Mouse (Mus musculus): Measurements from ENCODE around the gene Brca1. TPM values are rescaled to one million over a fixed set of nuclear protein-coding genes. Genes with fewer than 3 reads are reported as not detected.
"Not testable (repeated sequence)": the region's sequence is repeated elsewhere in the genome, so short reads cannot be mapped to it uniquely, and the experiment has no call there.

Brca1 gene
- polyA plus RNA-seq, 2 experiments = 8.6 to 14.0 TPM

GRCm38 (mm10) chr11:101479171-101479635, 72.6 kb downstream of the Brca1 start:
- Histone ChIP-seq H3K9me3 (ENCODE audit: control insufficient read depth, low read length) (no peaks in the 10 kb centered on the region), H3K36me3 (replicated peaks; ENCODE audit: control insufficient read depth, insufficient read depth, low read depth) (no peaks in the 10 kb centered on the region), H3K27ac (no peak overlapping the region), H3K9ac (replicated peaks) (no peak overlapping the region), H3K27me3 (ENCODE audit: control insufficient read depth, insufficient read depth, low read length) (no peaks in the 10 kb centered on the region), H3K4me3 (ENCODE audit: insufficient read depth in 1 of 2, low read depth in 2 of 2, low read length in 2 of 2) (no peak overlapping the region), H3K4me1 (replicated peaks; ENCODE audit: control insufficient read depth in 2 of 2, insufficient read depth in 2 of 2, low read length in 1 of 2) (peaks cover 11 to 19% of the 10 kb centered on the region in 2 experiments), H3K4me2 (ENCODE audit: low read depth) (no peak overlapping the region)
- ATAC-seq (ENCODE audit: insufficient read depth) (no peak), DNase-seq (ENCODE audit: low read depth in 3 of 3, low spot score in 3 of 3) (no peak)
- 33% methylated on average over 18 of the region's 18 CpGs for WGBS (ENCODE audit: insufficient replicate concordance)
- TF ChIP-seq EP300 (IDR thresholded peaks at IDR 0.05; ENCODE audit: low read depth) = no peak
- no peak for TF ChIP-seq CTCF (IDR thresholded peaks at IDR 0.05; ENCODE audit: low read depth)

GRCm38 (mm10) chr11:101477552-101478211, 74.1 kb downstream of the Brca1 start:
- H3K27me3 ChIP-seq (ENCODE audit: control insufficient read depth, insufficient read depth, low read length) = no peaks in the 10 kb centered on the region
- no peaks in the 10 kb centered on the region for H3K9me3 ChIP-seq (ENCODE audit: control insufficient read depth, low read length)
- no peak overlapping the region for H3K9ac ChIP-seq (replicated peaks)
- no peak overlapping the region for H3K4me3 ChIP-seq (ENCODE audit: insufficient read depth in 1 of 2, low read depth in 2 of 2, low read length in 2 of 2)
- no peaks in the 10 kb centered on the region for H3K36me3 ChIP-seq (replicated peaks; ENCODE audit: control insufficient read depth, insufficient read depth, low read depth)
- H3K4me2 ChIP-seq (ENCODE audit: low read depth) = no peak overlapping the region
- TF ChIP-seq CTCF (IDR thresholded peaks at IDR 0.05; ENCODE audit: low read depth) (no peak), EP300 (IDR thresholded peaks at IDR 0.05; ENCODE audit: low read depth) (no peak)
- peaks cover 4 to 14% of the 10 kb centered on the region in 2 experiments; a peak in 3 of 4 replicates for H3K4me1 ChIP-seq (replicated peaks; ENCODE audit: control insufficient read depth in 2 of 2, insufficient read depth in 2 of 2, low read length in 1 of 2)
- 63% methylated on average over 10 of the region's 10 CpGs for WGBS (ENCODE audit: insufficient replicate concordance)
- DNase-seq (ENCODE audit: low read depth in 3 of 3, low spot score in 3 of 3) = no peak
- no peak for ATAC-seq (ENCODE audit: insufficient read depth)
- no peak overlapping the region for H3K27ac ChIP-seq

GRCm38 (mm10) chr11:101477194-101477551, 74.6 kb downstream of the Brca1 start:
- no peaks in the 10 kb centered on the region for H3K27me3 ChIP-seq (ENCODE audit: control insufficient read depth, insufficient read depth, low read length)
- peaks cover 4 to 14% of the 10 kb centered on the region in 2 experiments; a peak in 3 of 4 replicates for H3K4me1 ChIP-seq (replicated peaks; ENCODE audit: control insufficient read depth in 2 of 2, insufficient read depth in 2 of 2, low read length in 1 of 2)
- H3K9ac ChIP-seq (replicated peaks) = no peak overlapping the region
- no peaks in the 10 kb centered on the region for H3K9me3 ChIP-seq (ENCODE audit: control insufficient read depth, low read length)
- H3K36me3 ChIP-seq (replicated peaks; ENCODE audit: control insufficient read depth, insufficient read depth, low read depth) = no peaks in the 10 kb centered on the region
- DNase-seq (ENCODE audit: low read depth in 3 of 3, low spot score in 3 of 3) = no peak
- no peak overlapping the region for H3K27ac ChIP-seq
- ATAC-seq (ENCODE audit: insufficient read depth) = no peak
- H3K4me2 ChIP-seq (ENCODE audit: low read depth) = no peak overlapping the region
- 55% methylated on average over 4 of the region's 4 CpGs for WGBS (ENCODE audit: insufficient replicate concordance)
- TF ChIP-seq CTCF (IDR thresholded peaks at IDR 0.05; ENCODE audit: low read depth) (no peak), EP300 (IDR thresholded peaks at IDR 0.05; ENCODE audit: low read depth) (no peak)
- no peak overlapping the region for H3K4me3 ChIP-seq (ENCODE audit: insufficient read depth in 1 of 2, low read depth in 2 of 2, low read length in 2 of 2)

GRCm38 (mm10) chr11:101476361-101476760, 75.4 kb downstream of the Brca1 start:
- not testable (repeated sequence) for H3K9ac ChIP-seq (replicated peaks); H3K9me3 ChIP-seq (ENCODE audit: control insufficient read depth, low read length); H3K4me3 ChIP-seq (ENCODE audit: insufficient read depth in 1 of 2, low read depth in 2 of 2, low read length in 2 of 2); DNase-seq (ENCODE audit: low read depth in 3 of 3, low spot score in 3 of 3); ATAC-seq (ENCODE audit: insufficient read depth); H3K27ac ChIP-seq; H3K36me3 ChIP-seq (replicated peaks; ENCODE audit: control insufficient read depth, insufficient read depth, low read depth); H3K27me3 ChIP-seq (ENCODE audit: control insufficient read depth, insufficient read depth, low read length); H3K4me2 ChIP-seq (ENCODE audit: low read depth)
- 70% methylated on average over 4 of the region's 4 CpGs for WGBS (ENCODE audit: insufficient replicate concordance)
- H3K4me1 ChIP-seq (replicated peaks; ENCODE audit: control insufficient read depth in 2 of 2, insufficient read depth in 2 of 2, low read length in 1 of 2) = peaks cover 4 to 12% of the 10 kb centered on the region in 2 experiments; a peak in 3 of 4 replicates

- Histone ChIP-seq H3K9me3 (ENCODE audit: control insufficient read depth, low read length) (no peaks in the 10 kb centered on the region), H3K9ac (replicated peaks) (no peak overlapping the region), H3K4me2 (ENCODE audit: low read depth) (no peak overlapping the region), H3K36me3 (replicated peaks; ENCODE audit: control insufficient read depth, insufficient read depth, low read depth) (no peaks in the 10 kb centered on the region), H3K27me3 (ENCODE audit: control insufficient read depth, insufficient read depth, low read length) (peaks cover under 1% of the 10 kb centered on the region), H3K4me3 (ENCODE audit: insufficient read depth in 1 of 2, low read depth in 2 of 2, low read length in 2 of 2) (no peak overlapping the region), H3K4me1 (replicated peaks; ENCODE audit: control insufficient read depth in 2 of 2, insufficient read depth in 2 of 2, low read length in 1 of 2) (no peaks in the 10 kb centered on the region; a peak in 1 of 4 replicates), H3K27ac (no peak overlapping the region)
- ATAC-seq (ENCODE audit: insufficient read depth) (no peak), DNase-seq (ENCODE audit: low read depth in 3 of 3, low spot score in 3 of 3) (no peak)
- 66% methylated on average over 5 of the region's 5 CpGs for WGBS (ENCODE audit: insufficient replicate concordance)
- no peak for TF ChIP-seq EP300 (IDR thresholded peaks at IDR 0.05; ENCODE audit: low read depth)
- no peak for TF ChIP-seq CTCF (IDR thresholded peaks at IDR 0.05; ENCODE audit: low read depth)
Measured at GRCm38 (mm10) chr11:101474298-101474697, 77.5 kb downstream of the Brca1 start.

- not testable (repeated sequence) for H3K27me3 ChIP-seq (ENCODE audit: control insufficient read depth, insufficient read depth, low read length); ATAC-seq (ENCODE audit: insufficient read depth)
- 56% methylated on average over 1 of the region's 1 CpGs for WGBS (ENCODE audit: insufficient replicate concordance)
Measured at GRCm38 (mm10) chr11:101473686-101474085, 78.1 kb downstream of the Brca1 start.

More at GRCm38 (mm10) chr11:101473686-101474085, 78.1 kb downstream of the Brca1 start:
- H3K9me3 ChIP-seq (ENCODE audit: control insufficient read depth, low read length); H3K27ac ChIP-seq; H3K4me3 ChIP-seq (ENCODE audit: insufficient read depth in 1 of 2, low read depth in 2 of 2, low read length in 2 of 2); H3K4me1 ChIP-seq (replicated peaks; ENCODE audit: control insufficient read depth in 2 of 2, insufficient read depth in 2 of 2, low read length in 1 of 2); H3K9ac ChIP-seq (replicated peaks); H3K36me3 ChIP-seq (replicated peaks; ENCODE audit: control insufficient read depth, insufficient read depth, low read depth); H3K4me2 ChIP-seq (ENCODE audit: low read depth); DNase-seq (ENCODE audit: low read depth in 3 of 3, low spot score in 3 of 3): not testable (repeated sequence)
